Mouse (Mus musculus) heart, postnatal 25 days (tissue): ENCODE measurements at regions not wholly inside any gene's neighbourhood (a gene's known extent, or its start where the extent isn't known, plus 50 kb on each side); places are given as distances from the start of the nearest gene placed in this dataset.

Experiments used
- DNase-seq: peaks from one replicate; pipeline ENCODE4 v3.0.0; 2022; ENCODE audit warnings: low spot score
- intact Hi-C: fragments of 180-260 bp; cut with DNase I; formaldehyde crosslinking; loops from one replicate; pipeline ENCODE4 v1.15.1; 2025

- no peak for DNase-seq
- intact Hi-C loops: no loop called here
These were observed 340.4 kb upstream of the Dynlrb2 start for GRCm38 (mm10) chr8:116164190-116164988.

GRCm38 (mm10) chr8:116160932-116161331 lies 343.8 kb upstream of the Dynlrb2 start:
- no peak for DNase-seq
- intact Hi-C loops: no loop called here

DNA sequence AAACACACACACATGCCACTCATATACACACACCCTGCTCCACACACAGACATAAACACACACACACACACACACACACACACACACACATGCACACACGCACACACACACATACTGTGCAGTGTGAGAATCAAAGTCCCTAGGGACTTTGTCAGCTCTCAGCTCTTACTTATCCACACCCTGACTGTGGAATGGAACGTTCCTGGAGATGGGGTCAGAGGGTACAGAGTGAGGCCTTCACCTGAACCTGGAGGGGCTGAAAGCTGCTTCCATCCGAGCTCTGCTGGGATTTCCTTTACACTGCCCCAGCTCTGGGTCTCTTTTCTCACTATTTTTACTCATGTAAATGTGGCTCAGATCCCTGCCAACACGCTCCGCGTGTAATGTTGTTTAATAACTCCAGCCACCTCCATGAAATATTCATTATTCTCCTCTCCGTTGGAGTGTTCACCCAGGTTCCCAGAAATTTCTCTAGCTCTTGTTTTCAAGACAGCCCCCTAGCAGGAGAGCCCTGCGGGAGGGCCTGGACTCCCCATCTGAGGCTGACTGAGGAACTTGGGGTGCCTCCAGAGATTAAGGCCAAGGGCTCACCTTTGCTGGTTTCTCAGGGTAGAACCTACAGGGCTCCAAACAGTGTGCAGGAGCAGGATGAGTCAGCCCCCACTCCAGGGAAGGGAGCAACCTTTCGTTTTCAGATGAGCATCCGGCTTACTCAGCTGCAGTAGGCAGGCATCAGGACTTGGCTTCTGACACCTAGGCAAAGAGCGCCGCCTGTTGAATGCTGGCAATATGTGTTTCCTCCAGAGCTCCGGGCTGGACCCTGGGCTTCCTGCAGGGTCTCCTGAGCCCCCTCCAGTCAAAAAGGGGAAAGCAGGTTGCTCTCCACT lies 360.8 kb upstream of the Dynlrb2 start:
- DNase-seq: no peak
- intact Hi-C loops: no loop called here

- intact Hi-C loops: no loop called here
These were observed 363.4 kb upstream of the Dynlrb2 start for GRCm38 (mm10) chr8:116141363-116141762.

GRCm38 (mm10) chr8:116139934-116140333 lies 364.8 kb upstream of the Dynlrb2 start:
- DNase-seq: no peak
- intact Hi-C loops: no loop called here

More at GRCm38 (mm10) chr8:116141363-116141762, 363.4 kb upstream of the Dynlrb2 start:
- DNase-seq: no peak

- DNase-seq: no peak
- intact Hi-C loops: no loop called here
These were observed 367.0 kb upstream of the Dynlrb2 start for GRCm38 (mm10) chr8:116137765-116138164.

GRCm38 (mm10) chr8:116133503-116133902 lies 371.3 kb upstream of the Dynlrb2 start:
- intact Hi-C loops: no loop called here
- no peak for DNase-seq

DNA sequence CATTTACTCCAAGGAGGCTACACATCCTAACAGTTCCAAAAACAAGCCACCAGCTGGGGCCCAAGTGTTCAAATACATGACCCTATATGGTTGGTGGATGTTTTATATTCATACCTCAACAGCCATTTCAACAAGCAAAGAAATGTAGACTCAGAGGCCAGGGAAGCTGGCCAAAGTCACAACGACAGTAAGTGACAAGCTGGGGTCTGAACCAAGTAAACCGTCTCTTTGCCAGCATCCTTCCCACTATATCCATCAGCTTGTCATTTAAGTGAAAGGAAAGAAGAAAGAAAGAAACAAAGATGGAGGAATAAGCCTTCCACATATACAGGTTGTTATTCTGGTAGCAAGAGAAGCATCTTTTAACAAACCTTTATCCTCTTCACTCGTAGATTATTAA lies 371.7 kb upstream of the Dynlrb2 start:
- DNase-seq: no peak

GRCm38 (mm10) chr8:116120067-116120466 lies 384.7 kb upstream of the Dynlrb2 start:
- intact Hi-C loops: no loop called here
- DNase-seq: no peak

More for the DNA sequence above, 371.7 kb upstream of the Dynlrb2 start:
- intact Hi-C loops: no loop called here

DNA sequence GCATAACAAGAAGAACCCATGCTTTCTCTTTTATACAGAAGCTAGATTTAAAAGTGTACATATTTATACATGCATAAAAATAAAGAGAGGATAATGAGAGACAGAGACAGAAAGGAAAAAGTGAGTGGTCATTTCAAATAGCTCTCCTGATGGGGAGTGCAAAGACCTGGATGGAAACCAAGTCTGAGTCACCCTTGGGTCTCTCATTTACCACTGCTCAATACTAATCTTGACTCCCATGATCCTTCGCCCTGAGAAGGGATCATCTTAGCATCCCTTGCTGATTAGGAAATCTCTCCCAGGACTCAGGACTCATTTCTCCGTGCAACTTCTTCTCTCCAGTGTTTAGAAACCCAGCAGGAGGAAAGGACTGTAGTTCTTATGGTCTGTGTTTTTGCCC lies 386.9 kb upstream of the Dynlrb2 start:
- intact Hi-C loops: no loop called here
- no peak for DNase-seq

GRCm38 (mm10) chr8:116116625-116117024 lies 388.1 kb upstream of the Dynlrb2 start:
- intact Hi-C loops: no loop called here
- no peak for DNase-seq

- peak; percentile 54 for DNase-seq
- intact Hi-C loops: no loop called here
These were observed 388.9 kb upstream of the Dynlrb2 start for GRCm38 (mm10) chr8:116115811-116116372.

- intact Hi-C loops: no loop called here
- DNase-seq: no peak
These were observed 389.8 kb upstream of the Dynlrb2 start for GRCm38 (mm10) chr8:116114978-116115377.

GRCm38 (mm10) chr8:116114502-116114901 lies 390.3 kb upstream of the Dynlrb2 start:
- peak; percentile 19 for DNase-seq
- intact Hi-C loops: no loop called here

- intact Hi-C loops: no loop called here
- no peak for DNase-seq
These were observed 393.6 kb upstream of the Dynlrb2 start for GRCm38 (mm10) chr8:116111168-116111567.

DNA sequence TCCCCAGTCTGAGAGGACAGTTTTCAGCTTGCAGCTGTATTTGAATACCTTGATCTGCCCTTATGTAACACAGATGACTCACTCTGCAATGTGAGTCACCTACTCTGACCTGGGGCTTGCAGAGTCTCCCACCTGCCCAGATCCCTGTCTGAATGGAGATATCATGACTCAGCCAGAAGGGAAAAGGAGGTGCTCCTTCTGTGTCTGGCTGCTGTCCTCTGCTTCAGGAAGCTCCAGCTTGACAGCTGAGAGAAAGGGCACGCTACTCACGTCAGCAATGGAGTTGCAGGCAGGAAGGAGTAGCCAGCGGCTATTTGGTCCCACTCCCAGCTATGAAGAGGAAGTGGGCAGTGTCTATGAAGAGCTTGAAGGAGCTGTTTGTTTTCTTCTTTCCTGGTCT lies 389.1 kb upstream of the Maf start:
- intact Hi-C loops: no loop called here
- DNase-seq: no peak

GRCm38 (mm10) chr8:116083156-116083555 lies 375.6 kb upstream of the Maf start:
- no peak for DNase-seq
- intact Hi-C loops: no loop called here

- intact Hi-C loops: no loop called here
- DNase-seq: no peak
These were observed 371.3 kb upstream of the Maf start for GRCm38 (mm10) chr8:116078849-116079407.

- intact Hi-C loops: no loop called here
- no peak for DNase-seq
These were observed 363.9 kb upstream of the Maf start for GRCm38 (mm10) chr8:116071497-116071896.

DNA sequence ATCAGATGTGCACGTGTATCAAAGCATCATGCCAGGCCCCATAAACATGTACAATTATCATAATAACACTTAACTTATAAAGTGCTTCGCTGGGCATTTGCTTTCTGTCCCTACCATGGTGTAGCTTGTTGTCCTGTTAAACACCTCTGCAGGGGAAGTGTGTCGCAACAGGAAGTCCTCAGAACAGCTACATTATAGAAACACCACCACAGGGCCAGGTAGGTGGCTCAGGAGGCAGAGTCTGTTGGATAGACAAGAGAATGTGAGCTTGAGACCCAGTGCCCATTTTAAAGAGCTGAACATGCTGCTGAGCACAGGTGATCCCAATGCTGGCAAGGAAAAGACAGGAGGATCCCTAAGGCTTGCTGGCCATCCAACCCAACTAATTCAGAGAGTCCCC lies 361.9 kb upstream of the Maf start:
- intact Hi-C loops: no loop called here
- no peak for DNase-seq
